Mouse (Mus musculus) midbrain, embryonic 14.5 days (tissue): Measurements from ENCODE around the gene Kirrel3. TPM values are rescaled to one million over a fixed set of nuclear protein-coding genes. Genes with fewer than 3 reads are reported as not detected.

Source experiments
- ATAC-seq: fragments of 200-750 bp; cut with Nextera tagmentation; 2 replicates; pipeline ENCODE4 v1.8.0; 2017; ENCODE audit warnings: moderate number of reproducible peaks, moderate library complexity; ENCODE audit not compliant: low FRiP score, low TSS enrichment
- DNase-seq: peaks from one replicate; pipeline ENCODE4 v3.0.0-alpha.2; 2015
- H3K27ac ChIP-seq: fragments of 300-500 bp; sonication (generic); replicated peaks from 2 replicates; pipeline ENCODE4 v1.5.1; 2014; ENCODE audit warnings: mild to moderate bottlenecking, low read depth, low read length, moderate library complexity
- H3K27me3 ChIP-seq: fragments of 300-500 bp; sonication (generic); 2 replicates; pipeline ENCODE4 v1.6.1; 2014; ENCODE audit warnings: low read length, control low read depth, mixed read lengths; ENCODE audit not compliant: control insufficient read depth, insufficient read depth
- H3K36me3 ChIP-seq: fragments of 300-500 bp; sonication (generic); 2 replicates; pipeline ENCODE4 v1.6.1; 2014; ENCODE audit warnings: low read length, control low read depth; ENCODE audit not compliant: control insufficient read depth, insufficient read depth
- H3K4me1 ChIP-seq: fragments of 300-500 bp; sonication (generic); 2 replicates; pipeline ENCODE4 v1.6.1; 2014; ENCODE audit warnings: mild to moderate bottlenecking, antibody characterized with exemption, low read length, control low read depth; ENCODE audit not compliant: control insufficient read depth, insufficient read depth
- H3K4me2 ChIP-seq: fragments of 300-500 bp; sonication (generic); 2 replicates; pipeline ENCODE4 v1.6.1; 2014; ENCODE audit warnings: mild to moderate bottlenecking, low read length, moderate library complexity
- H3K4me3 ChIP-seq: fragments of 300-500 bp; sonication (generic); replicated peaks from 2 replicates; pipeline ENCODE4 v1.5.1; 2014; ENCODE audit warnings: low read depth, low read length
- H3K9ac ChIP-seq: fragments of 300-500 bp; sonication (generic); replicated peaks from 2 replicates; pipeline ENCODE4 v1.6.1; 2014; ENCODE audit warnings: mild to moderate bottlenecking, low read length, moderate library complexity
- H3K9me3 ChIP-seq: fragments of 300-500 bp; sonication (generic); 2 replicates; pipeline ENCODE4 v1.6.1; 2016; ENCODE audit warnings: low read length, control low read depth, mixed read lengths; ENCODE audit not compliant: control insufficient read depth
- WGBS: fragments of 180-500 bp; shearing (Covaris S2); extraction: QIAGEN DNeasy Blood & Tissue Kit; methylation state at CpG from one replicate; pipeline ENCODE4 v1.1.7; 2014; 5-methylcytosine and 5-hydroxymethylcytosine counted together
- polyA plus RNA-seq: library from polyadenylated mRNA; unstranded; fragments of >200 nt; fragmentation: Nextera tagmentation; extraction: Ambion mirVana; gene quantifications from 2 replicates; pipeline ENCODE4 v1.2.1, GENCODE M21; 2014

Kirrel3 gene
- polyA plus RNA-seq, 1 experiment from 2014 or later = 34.2 TPM

DNA sequence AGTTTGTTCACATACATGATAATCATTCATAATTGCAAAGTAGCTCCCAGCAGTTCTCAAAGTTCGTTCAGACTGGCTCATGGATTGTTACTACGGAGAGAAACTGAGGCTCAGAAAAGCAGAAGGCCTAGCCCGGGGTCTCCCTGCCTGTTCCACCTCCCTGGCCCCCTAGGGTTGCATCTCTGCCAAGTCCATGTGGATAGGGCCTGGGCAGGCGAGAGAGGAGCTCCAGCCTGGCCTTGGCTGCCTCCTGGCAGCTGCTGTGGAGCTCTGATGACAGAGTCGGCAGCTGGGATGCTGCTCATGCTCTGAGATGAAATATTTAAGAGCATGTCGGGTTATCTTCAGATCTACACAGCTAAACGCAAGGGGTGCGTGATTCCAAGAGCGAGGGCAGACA lies 459.6 kb downstream of the Kirrel3 start:
- Histone ChIP-seq H3K4me3 (no peak overlapping the region), H3K4me2 (no peak overlapping the region), H3K4me1 (peaks cover 5% of the 10 kb centered on the region; the same call in 1 of the 2 replicates), H3K9ac (no peak overlapping the region), H3K27me3 (no peaks in the 10 kb centered on the region), H3K9me3 (no peaks in the 10 kb centered on the region), H3K36me3 (no peaks in the 10 kb centered on the region), H3K27ac (0 out of 2 replicates have a peak overlapping the region, but pooled peaks have one; percentile 26)
- DNase-seq = peak; percentile 28
- ATAC-seq = no peak
- WGBS = 70% methylated on average over 9 of the region's 9 CpGs

DNA sequence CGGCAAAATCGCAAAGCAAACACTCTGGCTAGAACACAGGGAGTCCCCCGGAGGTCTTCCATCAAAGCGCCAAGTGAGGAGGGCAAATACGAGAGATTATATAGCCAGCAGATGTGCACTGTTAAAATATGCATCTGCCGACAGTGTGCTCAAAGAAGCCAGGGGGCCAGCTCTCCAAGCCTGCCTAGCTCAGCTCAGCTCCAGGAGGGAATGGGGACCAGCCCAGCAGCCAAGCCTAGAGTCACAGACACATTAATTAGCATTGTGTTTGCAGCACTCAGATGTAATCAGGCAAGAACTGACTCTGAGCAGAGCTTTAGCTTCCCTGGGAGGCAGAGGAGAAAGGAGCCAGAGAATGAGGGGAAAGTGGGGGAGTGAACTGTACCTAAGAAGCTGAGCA lies 461.6 kb downstream of the Kirrel3 start:
- 14% methylated on average over 6 of the region's 6 CpGs for WGBS
- DNase-seq = peak; percentile 66
- Histone ChIP-seq H3K27ac (peak overlapping the region; percentile 2; the same call in 1 of the 2 replicates), H3K9me3 (no peaks in the 10 kb centered on the region), H3K9ac (no peak overlapping the region), H3K4me3 (no peak overlapping the region), H3K4me2 (no peak overlapping the region), H3K27me3 (no peaks in the 10 kb centered on the region), H3K36me3 (no peaks in the 10 kb centered on the region), H3K4me1 (peaks cover 7% of the 10 kb centered on the region; the same call in 1 of the 2 replicates)
- ATAC-seq = peak; percentile 35; the same call in 1 of the 2 replicates

DNA sequence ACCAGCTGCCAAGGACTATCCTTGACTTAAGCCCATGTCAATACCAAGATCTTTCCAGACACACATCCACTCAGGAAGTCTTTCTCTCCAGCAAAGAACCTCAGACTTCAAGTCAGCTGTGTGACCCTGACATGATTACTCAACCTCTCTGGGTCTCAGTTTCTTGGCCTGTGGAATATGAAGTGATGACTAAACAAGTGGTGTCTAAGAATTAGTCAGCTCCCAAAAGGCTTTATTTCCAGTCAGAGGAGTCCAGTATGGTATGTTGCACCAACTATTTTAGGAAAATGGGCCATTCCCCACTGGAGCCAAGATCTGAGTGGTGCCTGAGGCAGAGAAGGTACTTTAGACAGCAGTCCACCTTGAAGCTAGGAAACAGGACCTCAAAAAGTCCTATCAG lies 462.0 kb downstream of the Kirrel3 start:
- no peak for ATAC-seq
- Histone ChIP-seq H3K27ac (peak overlapping the region; percentile 2; the same call in 1 of the 2 replicates), H3K4me1 (peaks cover 9% of the 10 kb centered on the region; the same call in 1 of the 2 replicates), H3K4me3 (no peak overlapping the region), H3K9me3 (no peaks in the 10 kb centered on the region), H3K27me3 (no peaks in the 10 kb centered on the region), H3K4me2 (no peak overlapping the region), H3K9ac (no peak overlapping the region), H3K36me3 (no peaks in the 10 kb centered on the region)
- DNase-seq = no peak

DNA sequence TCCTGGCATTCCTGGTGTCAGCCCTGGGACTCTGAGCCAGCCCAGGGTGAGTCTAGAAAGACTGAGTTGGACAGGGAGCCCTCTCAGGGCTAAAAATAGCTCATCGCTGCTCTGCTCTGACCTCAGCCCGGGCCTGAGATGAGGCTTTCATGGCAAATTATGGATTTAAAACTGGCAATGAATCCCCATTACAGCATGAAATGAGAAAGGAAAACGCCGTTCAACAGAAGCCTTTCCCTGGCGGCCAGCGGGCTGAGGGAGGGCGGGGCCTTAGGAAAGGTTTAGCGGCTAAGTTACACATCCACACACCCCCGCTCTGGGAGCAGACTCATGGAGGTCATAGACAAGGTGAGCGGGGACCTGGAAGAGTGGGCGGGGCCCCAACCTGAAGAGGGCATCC lies 467.7 kb downstream of the Kirrel3 start:
- WGBS = 34% methylated on average over 11 of the region's 11 CpGs

DNA sequence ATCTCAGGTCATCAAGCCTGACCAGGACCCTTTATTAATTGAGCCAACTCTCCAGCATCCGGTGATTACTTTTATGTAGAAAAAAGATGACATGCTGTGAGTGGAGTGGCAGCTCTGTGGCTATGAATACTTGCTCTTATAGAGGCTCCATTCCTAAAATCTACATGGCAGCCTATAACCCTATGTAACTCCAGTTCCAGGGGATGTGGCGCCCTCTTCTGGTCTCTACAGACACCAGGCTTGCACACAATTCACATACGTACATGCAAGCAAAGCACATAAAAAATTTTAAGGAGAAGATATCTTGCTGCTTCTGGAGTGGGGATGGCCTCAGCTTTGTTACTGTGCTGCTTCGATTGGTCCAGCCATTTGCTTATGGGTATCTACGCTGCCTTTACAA lies 468.5 kb downstream of the Kirrel3 start:
- Histone ChIP-seq H3K27ac (no peak overlapping the region), H3K4me1 (peaks cover 13% of the 10 kb centered on the region), H3K4me2 (no peak overlapping the region), H3K4me3 (no peak overlapping the region), H3K9ac (no peak overlapping the region), H3K36me3 (no peaks in the 10 kb centered on the region), H3K27me3 (no peaks in the 10 kb centered on the region), H3K9me3 (no peaks in the 10 kb centered on the region)
- DNase-seq = peak; percentile 80
- 61% methylated on average over 5 of the region's 5 CpGs for WGBS
- no peak; the same call in 1 of the 2 replicates for ATAC-seq

More for the DNA sequence above, 467.7 kb downstream of the Kirrel3 start:
- peak overlapping the region; percentile 53 for H3K27ac ChIP-seq
- no peaks in the 10 kb centered on the region for H3K36me3 ChIP-seq
- no peaks in the 10 kb centered on the region for H3K9me3 ChIP-seq
- peak; percentile 63 for DNase-seq
- ATAC-seq = no peak
- no peak overlapping the region for H3K4me3 ChIP-seq
- H3K9ac ChIP-seq = no peak overlapping the region
- H3K4me2 ChIP-seq = no peak overlapping the region
- H3K4me1 ChIP-seq = peaks cover 13% of the 10 kb centered on the region
- no peaks in the 10 kb centered on the region for H3K27me3 ChIP-seq

DNA sequence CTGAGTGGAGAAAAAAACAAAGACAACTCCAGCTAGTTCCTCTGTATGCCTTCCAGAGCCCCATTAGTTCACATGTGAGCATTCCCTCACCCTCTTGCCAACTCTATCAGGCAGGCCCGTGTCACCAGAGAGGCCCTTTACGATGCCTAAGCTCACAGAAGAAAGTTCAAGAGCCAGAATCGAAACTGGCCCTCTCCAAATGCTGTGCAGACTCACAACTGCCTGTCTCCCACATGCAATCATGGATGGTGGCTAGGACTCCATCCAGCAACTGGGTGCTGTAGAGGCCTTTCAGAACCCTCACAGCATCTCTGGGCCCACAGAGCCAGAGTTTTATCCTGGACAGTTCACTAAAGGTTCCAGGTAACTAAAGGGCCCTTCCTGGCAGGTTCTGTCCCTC lies 470.8 kb downstream of the Kirrel3 start:
- no peak overlapping the region for H3K9ac ChIP-seq
- no peak overlapping the region for H3K27ac ChIP-seq
- no peak for ATAC-seq
- H3K9me3 ChIP-seq = no peaks in the 10 kb centered on the region
- DNase-seq = no peak
- no peak overlapping the region for H3K4me3 ChIP-seq
- H3K4me2 ChIP-seq = no peak overlapping the region
- WGBS = 89% methylated on average over 3 of the region's 3 CpGs
- H3K36me3 ChIP-seq = no peaks in the 10 kb centered on the region
- no peaks in the 10 kb centered on the region for H3K27me3 ChIP-seq
- peaks cover 22% of the 10 kb centered on the region for H3K4me1 ChIP-seq

DNA sequence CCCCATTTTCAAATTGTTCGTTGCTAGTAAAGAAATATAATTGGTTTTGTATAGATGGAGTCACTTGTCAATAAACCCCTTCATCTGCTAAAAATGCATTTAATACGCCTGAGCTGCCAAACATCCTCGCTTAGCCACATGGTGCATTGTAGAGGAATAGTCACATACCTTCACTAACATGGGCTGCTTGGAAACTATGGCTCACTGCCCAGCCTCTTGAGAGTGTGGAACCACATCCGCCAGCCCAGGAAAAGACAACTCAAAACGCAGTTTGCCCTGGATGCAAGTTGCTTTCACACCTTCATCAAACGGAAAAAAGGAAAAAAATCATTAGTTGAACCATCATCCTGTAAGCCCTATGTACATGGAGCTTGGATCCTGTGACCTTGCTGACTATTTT lies 472.0 kb downstream of the Kirrel3 start:
- WGBS = 78% methylated on average over 6 of the region's 6 CpGs
- Histone ChIP-seq H3K27ac (no peak overlapping the region), H3K9me3 (no peaks in the 10 kb centered on the region), H3K36me3 (no peaks in the 10 kb centered on the region), H3K27me3 (no peaks in the 10 kb centered on the region), H3K9ac (no peak overlapping the region), H3K4me1 (peaks cover 19% of the 10 kb centered on the region), H3K4me3 (no peak overlapping the region), H3K4me2 (no peak overlapping the region)
- ATAC-seq (no peak), DNase-seq (no peak)

DNA sequence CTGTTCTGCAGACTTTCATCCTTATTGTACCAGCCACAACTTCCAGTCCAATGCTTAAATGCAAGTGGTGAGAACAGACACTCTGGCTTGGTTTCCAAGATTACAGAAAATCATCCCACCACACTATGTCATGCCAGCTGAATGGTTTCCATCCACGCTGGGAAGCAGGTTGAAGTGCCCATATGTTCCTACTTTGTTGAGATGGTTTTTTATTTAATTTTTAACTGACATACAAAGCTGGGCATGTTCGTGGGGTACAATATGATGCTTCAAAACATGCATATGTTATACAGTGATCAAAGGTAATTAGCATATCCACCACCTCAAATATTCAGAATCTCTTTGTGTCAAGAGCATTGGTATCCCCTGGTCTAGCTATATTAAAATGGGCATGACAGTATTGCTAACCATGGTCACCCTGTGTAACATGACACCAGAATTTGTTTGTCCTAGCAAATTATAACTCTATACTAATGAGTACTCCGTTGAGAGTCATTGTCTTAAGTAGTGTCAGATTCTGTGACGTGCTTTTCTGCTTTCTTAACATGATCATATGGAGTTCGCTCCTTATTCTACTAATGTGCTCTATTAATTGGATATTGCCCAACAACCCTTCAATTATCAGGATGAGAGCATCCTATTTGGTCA lies 472.6 kb downstream of the Kirrel3 start:
- DNase-seq = no peak
- H3K4me3 ChIP-seq = no peak overlapping the region
- H3K27ac ChIP-seq = no peak overlapping the region
- H3K4me1 ChIP-seq = peaks cover 13% of the 10 kb centered on the region
- no peak overlapping the region for H3K9ac ChIP-seq
- no peaks in the 10 kb centered on the region for H3K9me3 ChIP-seq
- no peaks in the 10 kb centered on the region for H3K27me3 ChIP-seq
- H3K36me3 ChIP-seq = no peaks in the 10 kb centered on the region
- ATAC-seq = no peak
- no peak overlapping the region for H3K4me2 ChIP-seq
- 79% methylated on average over 5 of the region's 5 CpGs for WGBS

DNA sequence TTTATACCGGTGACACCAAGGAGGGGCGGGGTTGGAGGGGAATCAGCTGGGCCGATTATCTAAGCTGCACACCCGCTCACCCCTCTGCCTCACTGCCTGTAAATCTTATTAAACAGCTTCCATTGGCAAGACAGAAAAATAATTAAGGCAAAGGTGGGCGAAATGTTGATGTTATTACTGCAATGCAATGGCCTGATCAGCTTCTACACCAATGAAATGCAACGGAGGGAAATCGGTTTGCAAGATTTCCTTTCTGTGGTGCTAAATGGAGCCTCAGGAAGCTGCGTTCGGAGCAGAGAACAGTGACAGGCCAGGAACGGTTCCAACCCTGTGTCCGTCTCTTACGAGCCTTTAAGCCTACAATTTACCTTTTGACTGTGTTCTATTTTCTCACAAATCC lies 475.0 kb downstream of the Kirrel3 start:
- Histone ChIP-seq H3K9me3 (no peaks in the 10 kb centered on the region), H3K9ac (no peak overlapping the region), H3K36me3 (no peaks in the 10 kb centered on the region), H3K27me3 (no peaks in the 10 kb centered on the region), H3K4me2 (no peak overlapping the region), H3K4me3 (no peak overlapping the region), H3K4me1 (peaks cover 26% of the 10 kb centered on the region), H3K27ac (peak overlapping the region; percentile 17)
- WGBS = 59% methylated on average over 12 of the region's 12 CpGs
- no peak for ATAC-seq
- peak; percentile 32 for DNase-seq
